Mouse (Mus musculus) erythroblast, embryonic 14.5 days (primary cell): ENCODE data around the gene Pdss2.

Experiments used
- GATA1 ChIP-seq: IDR thresholded peaks from 2 replicates; pipeline ENCODE4 v1.6.1; 2012; ENCODE audit warnings: low read length, inconsistent platforms, mixed read lengths
- TAL1 ChIP-seq: IDR thresholded peaks from 3 replicates; pipeline ENCODE4 v1.6.1; 2012; ENCODE audit warnings: low read length, inconsistent platforms, mixed read lengths

GRCm38 (mm10) chr10:43329813-43330212 lies 108.5 kb downstream of the Pdss2 start:
- TF ChIP-seq TAL1 = no peak
- TF ChIP-seq GATA1 = no peak
